Comparison of ENCODE assay signal across 29 mouse cellular contexts in genomic region chr19:45873320-45873719, GRCm38 (mm10). TPM values are rescaled to one million over a fixed set of nuclear protein-coding genes. Genes with fewer than 3 reads are reported as not detected.
"Had no signal": no experiment of that assay in that cellular context is flagged by ENCODE, and none has a peak within 500 bp of the region (broad histone marks: within the 10 kb centered on the region; RNA-seq: fewer than 3 reads in every experiment).

No protein-coding gene starts in this region.

- H3K4me3 ChIP-seq: limb, embryonic 10.5 days; limb, embryonic 12.5 days; limb, embryonic 13.5 days; limb, embryonic 15.5 days; liver, embryonic 12.5 days; liver, embryonic 13.5 days; liver, embryonic 15.5 days; lung, embryonic 15.5 days; megakaryocyte, embryonic 14.5 days; midbrain, embryonic 12.5 days; midbrain, embryonic 13.5 days; midbrain, embryonic 15.5 days; myocyte; neural tube, embryonic 12.5 days had no signal

- H3K27ac ChIP-seq: limb, embryonic 10.5 days; limb, embryonic 12.5 days; limb, embryonic 13.5 days; limb, embryonic 15.5 days; liver, embryonic 12.5 days; liver, embryonic 13.5 days; liver, embryonic 14.5 days; liver, embryonic 15.5 days; lung, embryonic 15.5 days; macrophage; midbrain, embryonic 12.5 days; midbrain, embryonic 13.5 days; midbrain, embryonic 15.5 days; neural tube, embryonic 12.5 days had no signal

- DNase-seq: left cerebral cortex, postnatal 4 days; liver; liver, embryonic 13.5 days; liver, postnatal 0 days; lung, adult 18-20 months; lung, adult 2 months; lung, embryonic 14.5 days; lung, postnatal 10 days; lung, postnatal 14 days; lung, postnatal 36 days; lung, postnatal 4 days; midbrain, embryonic 14.5 days had no signal

- H3K4me1 ChIP-seq: liver, embryonic 12.5 days; liver, embryonic 13.5 days; liver, embryonic 15.5 days; megakaryocyte, embryonic 14.5 days; midbrain, embryonic 12.5 days; midbrain, embryonic 13.5 days; midbrain, embryonic 15.5 days; neural tube, embryonic 12.5 days had no signal

- H3K27me3 ChIP-seq: limb, embryonic 12.5 days; limb, embryonic 13.5 days; limb, embryonic 15.5 days; liver, embryonic 12.5 days; liver, embryonic 13.5 days; liver, embryonic 15.5 days; lung, embryonic 15.5 days; megakaryocyte, embryonic 14.5 days; midbrain, embryonic 12.5 days; midbrain, embryonic 13.5 days; midbrain, embryonic 15.5 days; neural tube, embryonic 12.5 days had no signal

- H3K9ac ChIP-seq: limb, embryonic 12.5 days; limb, embryonic 13.5 days; limb, embryonic 15.5 days; liver, embryonic 12.5 days; liver, embryonic 13.5 days; liver, embryonic 14.5 days; liver, embryonic 15.5 days; liver, postnatal 0 days; lung, embryonic 14.5 days; lung, embryonic 15.5 days; midbrain, embryonic 12.5 days; midbrain, embryonic 13.5 days; midbrain, embryonic 15.5 days; neural tube, embryonic 12.5 days had no signal

- H3K9me3 ChIP-seq: limb, embryonic 10.5 days; limb, embryonic 12.5 days; limb, embryonic 13.5 days; limb, embryonic 15.5 days; liver, embryonic 12.5 days; liver, embryonic 13.5 days; liver, embryonic 15.5 days; lung, embryonic 15.5 days; megakaryocyte, embryonic 14.5 days; midbrain, embryonic 12.5 days; midbrain, embryonic 13.5 days; midbrain, embryonic 15.5 days; neural tube, embryonic 12.5 days had no signal

- H3K36me3 ChIP-seq: limb, embryonic 10.5 days; limb, embryonic 12.5 days; limb, embryonic 13.5 days; liver, embryonic 12.5 days; liver, embryonic 13.5 days; liver, embryonic 15.5 days; lung, embryonic 15.5 days; midbrain, embryonic 12.5 days; midbrain, embryonic 13.5 days; midbrain, embryonic 15.5 days; neural tube, embryonic 12.5 days had no signal

RNA-seq across cellular contexts. Expression of gene Kcnip2, which starts 57.5 kb away (rescaled TPM):
- total RNA-seq: liver, adult 2 months; monocyte, adult 5-6 weeks had no signal
- polyA plus RNA-seq: macrophage had no signal
